Mouse (Mus musculus): ENCODE data around the gene Ren1. TPM values are rescaled to one million over a fixed set of nuclear protein-coding genes. Genes with fewer than 3 reads are reported as not detected.

Ren1 gene
- polyA plus RNA-seq, 1 experiment: 0.92 TPM

- DNase-seq (ENCODE audit: low read depth): no peak
Measured at GRCm38 (mm10) chr1:133377547-133377946, 27.2 kb downstream of the Ren1 start.

- DNase-seq (ENCODE audit: low read depth): no peak
Measured at GRCm38 (mm10) chr1:133379254-133379985, 29.1 kb downstream of the Ren1 start.

GRCm38 (mm10) chr1:133379986-133380320 is 29.6 kb downstream of the Ren1 start:
- DNase-seq (ENCODE audit: low read depth): no peak

GRCm38 (mm10) chr1:133380347-133381065 is 30.2 kb downstream of the Ren1 start:
- DNase-seq (ENCODE audit: low read depth): no peak

GRCm38 (mm10) chr1:133382008-133382407 is 31.7 kb downstream of the Ren1 start:
- DNase-seq (ENCODE audit: low read depth): no peak

GRCm38 (mm10) chr1:133382552-133383155 is 32.3 kb downstream of the Ren1 start:
- DNase-seq (ENCODE audit: low read depth): no peak

GRCm38 (mm10) chr1:133383157-133383783 is 33.0 kb downstream of the Ren1 start:
- DNase-seq (ENCODE audit: low read depth): no peak

- DNase-seq (ENCODE audit: low read depth): no peak
Measured at GRCm38 (mm10) chr1:133385506-133385905, 35.2 kb downstream of the Ren1 start.

- no peak for DNase-seq (ENCODE audit: low read depth)
Measured at GRCm38 (mm10) chr1:133386209-133386608, 35.9 kb downstream of the Ren1 start.

GRCm38 (mm10) chr1:133387539-133388268 is 37.4 kb downstream of the Ren1 start:
- DNase-seq (ENCODE audit: low read depth): no peak

- DNase-seq (ENCODE audit: low read depth): no peak
Measured at GRCm38 (mm10) chr1:133394702-133395101, 44.4 kb downstream of the Ren1 start.

GRCm38 (mm10) chr1:133396693-133397092 is 46.4 kb downstream of the Ren1 start:
- DNase-seq (ENCODE audit: low read depth): no peak

- DNase-seq (ENCODE audit: low read depth): no peak
Measured at GRCm38 (mm10) chr1:133397094-133397482, 46.8 kb downstream of the Ren1 start.

GRCm38 (mm10) chr1:133397483-133398237 is 47.4 kb downstream of the Ren1 start:
- DNase-seq (ENCODE audit: low read depth): no peak

- DNase-seq (ENCODE audit: low read depth): no peak
Measured at GRCm38 (mm10) chr1:133400014-133400725, 49.9 kb downstream of the Ren1 start.

GRCm38 (mm10) chr1:133404005-133404404 is 53.7 kb downstream of the Ren1 start:
- no peak for DNase-seq (ENCODE audit: low read depth)

- no peak for DNase-seq (ENCODE audit: low read depth)
Measured at GRCm38 (mm10) chr1:133406614-133407013, 56.3 kb downstream of the Ren1 start.

GRCm38 (mm10) chr1:133407436-133407835 is 57.1 kb downstream of the Ren1 start:
- no peak for DNase-seq (ENCODE audit: low read depth)

- no peak for DNase-seq (ENCODE audit: low read depth)
Measured at GRCm38 (mm10) chr1:133408321-133408720, 58.0 kb downstream of the Ren1 start.

GRCm38 (mm10) chr1:133408880-133409516 is 58.7 kb downstream of the Ren1 start:
- DNase-seq (ENCODE audit: low read depth): no peak

Measured in gonadal fat pad, adult 2 months (tissue).